Mouse (Mus musculus) hindbrain, embryonic 11.5 days (tissue): Measurements from ENCODE around the gene Ap2b1. TPM values are rescaled to one million over a fixed set of nuclear protein-coding genes. Genes with fewer than 3 reads are reported as not detected.

Source experiments
- ATAC-seq: fragments of 200-750 bp; cut with Nextera tagmentation; 2 replicates; pipeline ENCODE4 v1.8.0; 2017; ENCODE audit warnings: mild to moderate bottlenecking, moderate TSS enrichment, moderate library complexity; ENCODE audit not compliant: low FRiP score
- DNase-seq: peaks from one replicate; pipeline ENCODE4 v3.0.0-alpha.2; 2015; ENCODE audit warnings: low spot score
- H3K27ac ChIP-seq: fragments of 300-500 bp; sonication (generic); 2 replicates; pipeline ENCODE4 v1.5.1; 2014; ENCODE audit warnings: mild to moderate bottlenecking, low read depth, low read length
- H3K27me3 ChIP-seq: fragments of 300-500 bp; sonication (generic); 2 replicates; pipeline ENCODE4 v1.6.1; 2014; ENCODE audit warnings: mild to moderate bottlenecking, low read length, moderate library complexity, mixed read lengths; ENCODE audit not compliant: control insufficient read depth, insufficient read depth
- H3K36me3 ChIP-seq: fragments of 300-500 bp; sonication (generic); 2 replicates; pipeline ENCODE4 v1.6.1; 2014; ENCODE audit warnings: mild to moderate bottlenecking, low read length, moderate library complexity, mixed read lengths; ENCODE audit not compliant: control insufficient read depth, insufficient read depth
- H3K4me1 ChIP-seq: fragments of 300-500 bp; sonication (generic); replicated peaks from 2 replicates; pipeline ENCODE4 v1.6.1; 2014; ENCODE audit warnings: low read length, mixed read lengths; ENCODE audit not compliant: control insufficient read depth, insufficient read depth
- H3K4me2 ChIP-seq: fragments of 300-500 bp; sonication (generic); replicated peaks from 2 replicates; pipeline ENCODE4 v1.6.1; 2014; ENCODE audit warnings: mild to moderate bottlenecking, low read depth, low read length
- H3K4me3 ChIP-seq: fragments of 300-500 bp; sonication (generic); 2 replicates; pipeline ENCODE4 v1.5.1; 2014; ENCODE audit warnings: low read depth, low read length
- H3K9ac ChIP-seq: fragments of 300-500 bp; sonication (generic); 2 replicates; pipeline ENCODE4 v1.6.1; 2014; ENCODE audit warnings: low read depth, low read length
- H3K9me3 ChIP-seq: fragments of 300-500 bp; sonication (generic); 2 replicates; pipeline ENCODE4 v1.6.1; 2016; ENCODE audit warnings: low read length; ENCODE audit not compliant: control insufficient read depth
- WGBS: fragments of 180-500 bp; shearing (Covaris S2); extraction: QIAGEN DNeasy Blood & Tissue Kit; methylation state at CpG from one replicate; pipeline ENCODE4 v1.1.7; 2014; 5-methylcytosine and 5-hydroxymethylcytosine counted together
- polyA plus RNA-seq: library from polyadenylated mRNA; unstranded; fragments of >200 nt; fragmentation: Nextera tagmentation; extraction: Ambion mirVana; gene quantifications from 2 replicates; pipeline ENCODE4 v1.2.1, GENCODE M21; 2014

The Ap2b1 gene
- polyA plus RNA-seq, 1 experiment from 2014 or later = 121 TPM

DNA sequence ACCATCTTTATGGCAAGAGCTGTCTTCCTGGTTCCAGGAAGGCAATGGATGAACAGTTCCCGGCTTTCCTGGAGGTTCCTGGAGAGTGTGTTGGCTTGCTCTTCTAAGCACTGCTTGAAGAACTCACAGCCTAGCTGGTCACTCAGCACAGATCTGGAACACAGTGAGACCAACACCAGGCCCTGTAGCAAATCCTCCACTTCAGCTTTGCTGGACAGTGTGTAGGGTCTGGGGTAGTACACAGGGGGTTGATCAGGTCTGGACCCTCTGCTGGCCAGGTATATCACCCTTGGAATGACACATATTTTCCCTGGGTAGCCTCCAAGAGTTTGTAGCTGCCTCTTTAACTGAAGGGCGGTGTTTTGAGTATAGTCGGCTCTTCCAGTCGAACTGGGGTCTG lies 19.8 kb upstream of the Ap2b1 start:
- ATAC-seq (no peak), DNase-seq (no peak)
- H3K27ac ChIP-seq = no peak overlapping the region
- no peaks in the 10 kb centered on the region for H3K27me3 ChIP-seq
- H3K9ac ChIP-seq = no peak overlapping the region
- H3K36me3 ChIP-seq = no peaks in the 10 kb centered on the region
- H3K4me3 ChIP-seq = no peak overlapping the region
- H3K9me3 ChIP-seq = no peaks in the 10 kb centered on the region
- no peaks in the 10 kb centered on the region for H3K4me1 ChIP-seq
- no peak overlapping the region for H3K4me2 ChIP-seq
- 84% methylated on average over 4 of the region's 4 CpGs for WGBS

DNA sequence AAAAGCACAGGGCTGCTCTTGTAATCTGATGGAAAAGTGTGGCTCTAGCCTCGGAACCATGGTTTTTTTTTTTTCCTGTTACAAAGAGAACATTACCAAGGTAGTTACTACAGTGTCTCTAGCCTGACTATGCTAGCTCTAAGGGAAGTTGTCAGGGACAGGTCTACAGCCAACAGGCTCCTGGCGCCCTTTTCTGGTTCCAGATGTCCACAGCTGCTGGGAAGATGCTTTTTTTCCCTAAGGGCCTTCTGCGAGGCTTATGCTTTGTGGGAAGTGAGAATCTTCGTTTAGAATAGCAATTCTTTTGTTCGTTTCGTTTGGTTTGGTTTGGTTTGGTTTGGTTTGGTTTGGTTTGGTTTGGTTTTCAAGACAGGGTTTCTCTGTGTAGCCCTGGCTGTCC lies 19.1 kb upstream of the Ap2b1 start:
- Histone ChIP-seq H3K9me3 (no peaks in the 10 kb centered on the region), H3K27me3 (no peaks in the 10 kb centered on the region), H3K4me3 (no peak overlapping the region), H3K36me3 (no peaks in the 10 kb centered on the region), H3K4me2 (no peak overlapping the region), H3K27ac (no peak overlapping the region), H3K9ac (no peak overlapping the region), H3K4me1 (no peaks in the 10 kb centered on the region)
- DNase-seq (no peak), ATAC-seq (no peak)
- WGBS = 78% methylated on average over 6 of the region's 6 CpGs

DNA sequence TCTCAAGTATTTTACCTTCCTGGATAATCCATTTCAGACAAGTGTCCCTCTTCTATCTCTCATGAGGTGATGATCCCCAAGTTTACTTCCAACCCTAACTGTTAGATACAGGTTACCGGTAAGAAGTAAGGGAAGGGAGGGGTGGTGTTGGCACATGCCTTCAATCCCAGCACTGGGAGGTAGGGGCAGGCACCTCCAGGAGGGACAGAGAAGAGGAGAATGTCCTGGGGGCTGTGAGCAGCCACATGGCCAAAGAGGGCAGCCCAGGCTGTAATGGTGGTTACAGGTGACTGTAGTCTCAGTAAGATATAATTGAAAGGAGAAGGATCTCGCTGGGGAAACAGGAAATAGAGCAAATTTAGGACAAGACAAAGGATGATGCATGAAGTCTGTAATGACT lies 16.7 kb upstream of the Ap2b1 start:
- DNase-seq (no peak), ATAC-seq (no peak)
- H3K36me3 ChIP-seq = no peaks in the 10 kb centered on the region
- H3K4me2 ChIP-seq = no peak overlapping the region
- no peak overlapping the region for H3K9ac ChIP-seq
- 80% methylated on average over 2 of the region's 2 CpGs for WGBS
- no peak overlapping the region for H3K27ac ChIP-seq
- no peak overlapping the region for H3K4me3 ChIP-seq
- no peaks in the 10 kb centered on the region for H3K4me1 ChIP-seq
- no peaks in the 10 kb centered on the region for H3K27me3 ChIP-seq
- H3K9me3 ChIP-seq = no peaks in the 10 kb centered on the region

DNA sequence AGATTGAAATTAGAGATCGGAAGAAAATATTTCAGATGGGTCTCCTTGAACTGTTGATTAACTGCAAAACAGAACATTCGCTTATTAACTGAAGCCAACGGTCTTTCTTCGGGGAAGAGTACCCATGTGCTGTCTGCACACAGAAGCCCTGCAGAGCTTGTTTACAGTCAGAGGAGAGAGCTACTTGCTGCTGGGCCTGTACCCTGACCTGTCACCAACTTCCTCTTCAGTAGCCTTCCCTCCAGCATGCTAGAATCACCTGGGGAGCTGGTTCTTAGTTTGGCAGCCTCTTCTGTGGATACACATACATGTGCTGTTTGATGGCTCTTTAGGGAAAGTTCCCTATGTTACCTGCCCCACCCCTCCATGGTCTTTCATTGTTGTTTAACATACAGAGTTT lies 13.2 kb upstream of the Ap2b1 start:
- Histone ChIP-seq H3K4me1 (no peaks in the 10 kb centered on the region), H3K36me3 (no peaks in the 10 kb centered on the region), H3K9me3 (no peaks in the 10 kb centered on the region), H3K27ac (no peak overlapping the region), H3K9ac (no peak overlapping the region), H3K4me3 (no peak overlapping the region), H3K27me3 (no peaks in the 10 kb centered on the region), H3K4me2 (no peak overlapping the region)
- ATAC-seq (no peak), DNase-seq (no peak)
- WGBS = 90% methylated on average over 4 of the region's 4 CpGs

DNA sequence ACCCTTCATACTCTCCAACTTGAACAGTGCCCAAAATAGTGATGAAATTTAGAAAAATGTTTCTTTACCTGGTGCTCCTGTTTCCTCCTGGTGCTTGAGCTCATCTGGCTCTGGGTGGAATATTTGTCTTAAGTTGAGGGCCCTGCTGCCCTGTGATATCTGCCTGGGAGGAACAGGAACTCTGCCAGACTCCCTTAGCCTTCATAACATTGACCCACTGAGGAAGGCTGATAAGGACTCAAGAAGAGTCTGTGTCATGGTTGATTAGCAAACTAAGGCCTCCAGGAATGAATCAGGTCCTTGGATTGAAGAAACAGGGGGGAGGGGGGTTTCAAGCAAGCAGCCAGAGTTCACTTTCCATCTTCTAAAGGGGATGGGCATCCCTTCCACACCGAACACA lies 12.3 kb upstream of the Ap2b1 start, which contains the start of gene Slfn14:
Slfn14 (minus strand) TSS at position 161 of the 400 bp plus-strand sequence.
- H3K4me3 ChIP-seq = no peak within 1 kb of the TSS
- no peaks in the 10 kb centered on the region for H3K9me3 ChIP-seq
- no peak within 1 kb of the TSS for H3K4me2 ChIP-seq
- no peak within 1 kb of the TSS for H3K9ac ChIP-seq
- no peaks in the 10 kb centered on the region for H3K36me3 ChIP-seq
- no peak within 1 kb of the TSS for H3K27ac ChIP-seq
- no peak for ATAC-seq
- no peak for DNase-seq
- H3K4me1 ChIP-seq = no peaks in the 10 kb centered on the region; the same call in 1 of the 2 replicates
- 76% methylated on average over 1 of the region's 1 CpGs for WGBS
- H3K27me3 ChIP-seq = no peaks in the 10 kb centered on the region

DNA sequence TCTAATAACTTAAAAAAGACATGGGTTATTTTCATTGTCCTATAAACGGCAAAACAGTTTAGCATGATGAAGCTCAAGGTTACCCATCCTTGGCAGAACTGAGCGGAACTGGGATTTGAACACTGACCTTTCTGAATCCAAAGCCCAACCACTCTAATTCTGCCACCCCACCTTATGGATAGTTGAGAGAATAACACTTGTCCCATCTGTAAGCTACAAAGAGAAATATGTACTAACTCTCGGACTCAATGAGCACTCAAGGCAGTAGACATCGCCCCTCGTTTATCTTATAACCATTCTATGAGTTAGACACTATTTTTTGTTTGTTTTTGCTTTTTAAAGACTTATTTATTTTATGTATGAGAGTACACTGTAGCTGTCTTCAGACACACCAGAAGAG lies 9.8 kb upstream of the Ap2b1 start:
- Histone ChIP-seq H3K27me3 (no peaks in the 10 kb centered on the region), H3K9me3 (no peaks in the 10 kb centered on the region), H3K4me1 (peaks cover 3% of the 10 kb centered on the region; the same call in 1 of the 2 replicates), H3K27ac (no peak overlapping the region), H3K4me2 (no peak overlapping the region), H3K9ac (no peak overlapping the region), H3K4me3 (no peak overlapping the region), H3K36me3 (no peaks in the 10 kb centered on the region)
- no peak for ATAC-seq
- 92% methylated on average over 5 of the region's 5 CpGs for WGBS
- no peak for DNase-seq

DNA sequence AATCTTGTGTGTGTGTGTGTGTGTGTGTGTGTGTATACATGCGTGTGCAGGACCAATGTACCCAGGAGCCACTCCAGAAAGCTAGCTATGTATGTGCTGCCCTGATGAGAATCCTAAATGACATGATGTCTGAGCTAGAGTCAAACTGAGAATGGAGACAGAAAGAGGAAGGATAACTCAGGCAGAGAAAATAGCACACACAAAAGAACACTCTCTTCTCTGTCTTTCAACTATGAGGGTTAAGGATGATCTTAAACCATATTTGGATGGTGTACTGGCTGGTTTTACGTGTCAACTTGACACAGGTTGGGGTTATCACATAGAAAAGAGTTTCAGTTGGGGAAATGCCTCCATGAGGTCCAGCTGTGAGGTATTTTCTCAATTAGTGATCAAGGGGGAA lies 9.2 kb upstream of the Ap2b1 start:
- ATAC-seq (no peak), DNase-seq (no peak)
- no peak overlapping the region for H3K4me2 ChIP-seq
- 82% methylated on average over 2 of the region's 2 CpGs for WGBS
- H3K36me3 ChIP-seq = no peaks in the 10 kb centered on the region
- no peaks in the 10 kb centered on the region for H3K9me3 ChIP-seq
- H3K27me3 ChIP-seq = no peaks in the 10 kb centered on the region
- no peak overlapping the region for H3K4me3 ChIP-seq
- H3K4me1 ChIP-seq = peaks cover 3% of the 10 kb centered on the region; the same call in 1 of the 2 replicates
- H3K27ac ChIP-seq = no peak overlapping the region
- no peak overlapping the region for H3K9ac ChIP-seq

DNA sequence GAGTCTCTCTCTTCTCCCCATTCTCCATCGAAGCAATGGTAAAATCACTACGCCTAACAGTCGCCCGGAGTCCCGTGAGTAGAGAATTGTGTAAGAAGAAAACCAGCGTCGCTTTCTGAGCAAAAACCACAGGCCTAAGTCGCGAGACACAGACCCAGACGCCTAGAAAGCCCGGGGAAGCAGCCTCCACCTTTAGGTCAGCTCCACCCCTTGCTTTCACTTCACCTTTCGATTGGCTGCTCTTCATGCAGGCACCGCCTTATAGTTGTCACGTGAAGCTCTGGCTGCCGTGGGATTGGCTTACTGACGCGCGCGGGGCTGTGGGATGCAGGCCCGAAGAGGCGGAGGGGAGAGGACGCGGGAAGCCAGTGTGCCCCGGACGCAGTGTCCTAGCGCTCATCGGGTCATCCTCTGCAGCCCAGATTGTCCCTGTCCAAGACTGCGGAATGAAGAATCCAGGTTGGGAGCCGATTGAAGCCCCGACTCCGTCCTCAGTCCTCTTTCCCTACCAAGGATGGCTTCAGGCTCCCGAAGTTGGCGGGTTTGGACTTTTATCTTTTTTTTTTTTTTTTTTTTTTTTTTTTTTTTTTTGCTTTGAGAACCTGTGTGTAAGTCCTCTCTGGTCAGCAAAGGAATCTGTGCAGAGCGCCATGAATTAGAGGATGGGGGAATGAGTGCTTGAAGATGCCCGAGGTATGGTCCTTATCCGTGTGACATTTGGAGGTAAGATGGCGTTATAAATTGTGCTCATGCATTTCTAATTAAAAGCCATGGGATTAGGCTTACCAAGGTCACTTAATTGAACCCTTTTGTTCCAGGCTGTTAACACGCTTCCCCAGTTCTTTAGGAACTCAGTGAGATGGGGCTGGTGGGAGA lies 7.2 kb upstream of the Ap2b1 start:
- Histone ChIP-seq H3K27me3 (no peaks in the 10 kb centered on the region), H3K36me3 (no peaks in the 10 kb centered on the region), H3K4me3 (peak overlapping the region; percentile 64), H3K9me3 (no peaks in the 10 kb centered on the region), H3K4me1 (peaks cover 3% of the 10 kb centered on the region; the same call in 1 of the 2 replicates), H3K9ac (peak overlapping the region; percentile 79), H3K4me2 (peak overlapping the region; percentile 76), H3K27ac (no peak overlapping the region; the same call in 1 of the 2 replicates)
- peak; percentile 99 for ATAC-seq
- peak; percentile 92 for DNase-seq
- WGBS = under 1% methylated on average over 38 of the region's 38 CpGs

DNA sequence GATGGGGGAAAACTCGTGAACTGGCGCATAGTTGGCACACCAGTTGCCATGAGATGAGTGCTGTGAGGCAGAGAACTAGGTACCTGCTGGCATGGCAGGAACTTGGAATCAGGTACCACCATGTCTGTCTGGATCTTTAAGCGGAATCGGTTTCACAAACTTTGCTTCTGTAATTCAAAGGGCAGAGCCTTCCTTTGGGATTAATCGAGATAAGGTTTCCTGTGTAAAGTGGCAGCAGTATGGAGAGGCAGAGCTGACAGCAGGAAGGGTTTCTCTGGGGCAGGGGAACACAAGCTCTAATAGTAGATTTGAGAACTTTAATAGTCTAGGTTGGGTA lies 6.6 kb upstream of the Ap2b1 start:
- Histone ChIP-seq H3K9me3 (no peaks in the 10 kb centered on the region), H3K36me3 (no peaks in the 10 kb centered on the region), H3K9ac (peak overlapping the region; percentile 79), H3K27ac (no peak overlapping the region), H3K4me1 (peaks cover 3% of the 10 kb centered on the region; the same call in 1 of the 2 replicates), H3K27me3 (no peaks in the 10 kb centered on the region), H3K4me3 (peak overlapping the region; percentile 64), H3K4me2 (peak overlapping the region; percentile 76)
- DNase-seq (no peak), ATAC-seq (no peak)
- 7% methylated on average over 5 of the region's 5 CpGs for WGBS
